Mouse (Mus musculus): ENCODE results near the gene Trim80. TPM values are rescaled to one million over a fixed set of nuclear protein-coding genes. Genes with fewer than 3 reads are reported as not detected.
A peak's percentile ranks its signal among the peaks of the same experiment; 100 is the strongest.

Trim80 gene
- polyA plus RNA-seq, 1 experiment from 2014 or later = not detected

GRCm38 (mm10) chr11:115430561-115430960 is 9.8 kb upstream of the Trim80 start:
- ATAC-seq (ENCODE audit: insufficient number of reproducible peaks, insufficient read depth, low FRiP score, low TSS enrichment, low read depth) = no peak
- no peak overlapping the region for H3K4me3 ChIP-seq (replicated peaks)
- H3K9ac ChIP-seq (replicated peaks) = no peak overlapping the region
- no peaks in the 10 kb centered on the region for H3K9me3 ChIP-seq
- peaks cover 70% of the 10 kb centered on the region for H3K36me3 ChIP-seq
- peaks cover 12% of the 10 kb centered on the region for H3K4me1 ChIP-seq (replicated peaks)
- no peak overlapping the region for H3K4me2 ChIP-seq
- H3K27ac ChIP-seq = no peak overlapping the region
- no peaks in the 10 kb centered on the region for H3K27me3 ChIP-seq
- WGBS = 93% methylated on average over 6 of the region's 6 CpGs

GRCm38 (mm10) chr11:115432814-115433213 is 7.5 kb upstream of the Trim80 start:
- no peak overlapping the region for H3K4me2 ChIP-seq
- 79% methylated on average over 4 of the region's 4 CpGs for WGBS

GRCm38 (mm10) chr11:115433342-115433741 is 7.0 kb upstream of the Trim80 start:
- 82% methylated on average over 6 of the region's 6 CpGs for WGBS
- H3K9ac ChIP-seq (replicated peaks) = no peak overlapping the region
- ATAC-seq (ENCODE audit: insufficient number of reproducible peaks, insufficient read depth, low FRiP score, low TSS enrichment, low read depth) = no peak
- peaks cover 15% of the 10 kb centered on the region for H3K4me1 ChIP-seq (replicated peaks)
- H3K9me3 ChIP-seq = no peaks in the 10 kb centered on the region
- no peak overlapping the region for H3K4me3 ChIP-seq (replicated peaks)
- H3K4me2 ChIP-seq = no peak overlapping the region
- no peak overlapping the region for H3K27ac ChIP-seq
- peaks cover 49% of the 10 kb centered on the region for H3K36me3 ChIP-seq
- H3K27me3 ChIP-seq = no peaks in the 10 kb centered on the region

More at GRCm38 (mm10) chr11:115432814-115433213, 7.5 kb upstream of the Trim80 start:
- H3K9ac ChIP-seq (replicated peaks) = no peak overlapping the region
- no peak overlapping the region for H3K27ac ChIP-seq
- ATAC-seq (ENCODE audit: insufficient number of reproducible peaks, insufficient read depth, low FRiP score, low TSS enrichment, low read depth) = no peak
- no peaks in the 10 kb centered on the region for H3K9me3 ChIP-seq
- H3K27me3 ChIP-seq = no peaks in the 10 kb centered on the region
- H3K4me1 ChIP-seq (replicated peaks) = peaks cover 19% of the 10 kb centered on the region
- H3K4me3 ChIP-seq (replicated peaks) = no peak overlapping the region
- H3K36me3 ChIP-seq = peaks cover 49% of the 10 kb centered on the region

- H3K9ac ChIP-seq (replicated peaks) = peak overlapping the region; percentile 50
- H3K9me3 ChIP-seq = 0 out of 2 replicates have a peak, but pooled peaks cover 6% of the 10 kb centered on the region
- H3K36me3 ChIP-seq = peaks cover 26% of the 10 kb centered on the region
- H3K4me1 ChIP-seq (replicated peaks) = peaks cover 15% of the 10 kb centered on the region
- peak; percentile 54; the same call in 1 of the 2 replicates for ATAC-seq (ENCODE audit: insufficient number of reproducible peaks, insufficient read depth, low FRiP score, low TSS enrichment, low read depth)
- peak overlapping the region; percentile 35; the same call in 1 of the 2 replicates for H3K27ac ChIP-seq
- peak overlapping the region; percentile 66 for H3K4me2 ChIP-seq
- WGBS = 6% methylated on average over 31 of the region's 31 CpGs
- H3K27me3 ChIP-seq = no peaks in the 10 kb centered on the region
- peak overlapping the region; percentile 33 for H3K4me3 ChIP-seq (replicated peaks)
Measured at GRCm38 (mm10) chr11:115435596-115436337, 4.6 kb upstream of the Trim80 start.

GRCm38 (mm10) chr11:115437571-115438122 is 2.7 kb upstream of the Trim80 start:
- H3K27me3 ChIP-seq = no peaks in the 10 kb centered on the region; the same call in 1 of the 2 replicates
- 79% methylated on average over 5 of the region's 5 CpGs for WGBS
- H3K9me3 ChIP-seq = 0 out of 2 replicates have a peak, but pooled peaks cover 6% of the 10 kb centered on the region
- no peak overlapping the region for H3K4me3 ChIP-seq (replicated peaks)
- H3K36me3 ChIP-seq = peaks cover 7% of the 10 kb centered on the region
- peaks cover 21% of the 10 kb centered on the region for H3K4me1 ChIP-seq (replicated peaks)
- H3K27ac ChIP-seq = no peak overlapping the region
- ATAC-seq (ENCODE audit: insufficient number of reproducible peaks, insufficient read depth, low FRiP score, low TSS enrichment, low read depth) = no peak
- H3K4me2 ChIP-seq = no peak overlapping the region
- no peak overlapping the region for H3K9ac ChIP-seq (replicated peaks)

- no peak for ATAC-seq (ENCODE audit: insufficient number of reproducible peaks, insufficient read depth, low FRiP score, low TSS enrichment, low read depth)
- Histone ChIP-seq H3K9ac (replicated peaks) (no peak overlapping the region), H3K27ac (no peak overlapping the region), H3K4me3 (replicated peaks) (no peak overlapping the region), H3K4me2 (no peak overlapping the region), H3K4me1 (replicated peaks) (peaks cover 21% of the 10 kb centered on the region), H3K27me3 (no peaks in the 10 kb centered on the region; the same call in 1 of the 2 replicates), H3K9me3 (0 out of 2 replicates have a peak, but pooled peaks cover 6% of the 10 kb centered on the region), H3K36me3 (no peaks in the 10 kb centered on the region)
- 83% methylated on average over 3 of the region's 3 CpGs for WGBS
Measured at GRCm38 (mm10) chr11:115439326-115439725, 1.0 kb upstream of the Trim80 start.

GRCm38 (mm10) chr11:115441417-115441816 is 1.1 kb downstream of the Trim80 start:
- Histone ChIP-seq H3K4me3 (replicated peaks) (no peak overlapping the region), H3K4me2 (no peak overlapping the region), H3K27ac (no peak overlapping the region), H3K4me1 (replicated peaks) (peaks cover 9% of the 10 kb centered on the region), H3K9ac (replicated peaks) (no peak overlapping the region), H3K36me3 (no peaks in the 10 kb centered on the region), H3K9me3 (0 out of 2 replicates have a peak, but pooled peaks cover 6% of the 10 kb centered on the region), H3K27me3 (no peaks in the 10 kb centered on the region; the same call in none of the 2 replicates)
- WGBS = 47% methylated on average over 15 of the region's 15 CpGs
- 0 out of 2 replicates have a peak, but pooled peaks have one; percentile 20 for ATAC-seq (ENCODE audit: insufficient number of reproducible peaks, insufficient read depth, low FRiP score, low TSS enrichment, low read depth)

GRCm38 (mm10) chr11:115446906-115447305 is 6.6 kb downstream of the Trim80 start:
- Histone ChIP-seq H3K4me2 (no peak overlapping the region), H3K9me3 (no peaks in the 10 kb centered on the region), H3K9ac (replicated peaks) (no peak overlapping the region; the same call in 1 of the 2 replicates), H3K27ac (no peak overlapping the region), H3K4me1 (replicated peaks) (0 out of 2 replicates have a peak, but pooled peaks cover 12% of the 10 kb centered on the region), H3K36me3 (no peaks in the 10 kb centered on the region), H3K4me3 (replicated peaks) (no peak overlapping the region), H3K27me3 (no peaks in the 10 kb centered on the region; the same call in 1 of the 2 replicates)
- no peak for ATAC-seq (ENCODE audit: insufficient number of reproducible peaks, insufficient read depth, low FRiP score, low TSS enrichment, low read depth)
- WGBS = 81% methylated on average over 3 of the region's 3 CpGs

GRCm38 (mm10) chr11:115447321-115447885 is 7.1 kb downstream of the Trim80 start:
- WGBS = 85% methylated on average over 11 of the region's 11 CpGs
- no peak overlapping the region for H3K4me3 ChIP-seq (replicated peaks)
- no peak overlapping the region for H3K4me2 ChIP-seq
- no peak overlapping the region for H3K27ac ChIP-seq
- H3K9ac ChIP-seq (replicated peaks) = no peak overlapping the region
- H3K27me3 ChIP-seq = no peaks in the 10 kb centered on the region; the same call in 1 of the 2 replicates
- H3K36me3 ChIP-seq = no peaks in the 10 kb centered on the region
- no peak for ATAC-seq (ENCODE audit: insufficient number of reproducible peaks, insufficient read depth, low FRiP score, low TSS enrichment, low read depth)
- H3K9me3 ChIP-seq = no peaks in the 10 kb centered on the region
- H3K4me1 ChIP-seq (replicated peaks) = 0 out of 2 replicates have a peak, but pooled peaks cover 14% of the 10 kb centered on the region

- Histone ChIP-seq H3K4me2 (no peak overlapping the region), H3K27me3 (no peaks in the 10 kb centered on the region; the same call in 1 of the 2 replicates), H3K9me3 (no peaks in the 10 kb centered on the region), H3K4me3 (replicated peaks) (no peak overlapping the region), H3K36me3 (no peaks in the 10 kb centered on the region), H3K9ac (replicated peaks) (no peak overlapping the region), H3K4me1 (replicated peaks) (0 out of 2 replicates have a peak, but pooled peaks cover 14% of the 10 kb centered on the region), H3K27ac (no peak overlapping the region)
- 79% methylated on average over 16 of the region's 16 CpGs for whole genome bisulfite sequencing
- ATAC-seq (ENCODE audit: insufficient number of reproducible peaks, insufficient read depth, low FRiP score, low TSS enrichment, low read depth) = no peak
Measured at GRCm38 (mm10) chr11:115448075-115448474, 7.7 kb downstream of the Trim80 start.

- Histone ChIP-seq H3K9me3 (no peaks in the 10 kb centered on the region), H3K9ac (replicated peaks) (no peak overlapping the region), H3K4me1 (replicated peaks) (0 out of 2 replicates have a peak, but pooled peaks cover 14% of the 10 kb centered on the region), H3K27me3 (no peaks in the 10 kb centered on the region; the same call in 1 of the 2 replicates), H3K36me3 (no peaks in the 10 kb centered on the region), H3K27ac (no peak overlapping the region), H3K4me3 (replicated peaks) (no peak overlapping the region), H3K4me2 (no peak overlapping the region)
- no peak for ATAC-seq (ENCODE audit: insufficient number of reproducible peaks, insufficient read depth, low FRiP score, low TSS enrichment, low read depth)
- 37% methylated on average over 7 of the region's 7 CpGs for WGBS
Measured at GRCm38 (mm10) chr11:115448998-115449397, 8.7 kb downstream of the Trim80 start.
